Mouse (Mus musculus) megakaryocyte, embryonic 14.5 days (primary cell): Measurements from ENCODE around the gene Sh3pxd2a.

Experiments used
- FLI1 ChIP-seq: IDR thresholded peaks from 2 replicates; pipeline ENCODE4 v1.6.1; 2012; ENCODE audit warnings: low read length, inconsistent platforms, mixed read lengths
- GATA1 ChIP-seq: IDR thresholded peaks from 3 replicates; pipeline ENCODE4 v1.6.1; 2012; ENCODE audit warnings: mixed read lengths, low read length, inconsistent platforms, borderline replicate concordance

DNA sequence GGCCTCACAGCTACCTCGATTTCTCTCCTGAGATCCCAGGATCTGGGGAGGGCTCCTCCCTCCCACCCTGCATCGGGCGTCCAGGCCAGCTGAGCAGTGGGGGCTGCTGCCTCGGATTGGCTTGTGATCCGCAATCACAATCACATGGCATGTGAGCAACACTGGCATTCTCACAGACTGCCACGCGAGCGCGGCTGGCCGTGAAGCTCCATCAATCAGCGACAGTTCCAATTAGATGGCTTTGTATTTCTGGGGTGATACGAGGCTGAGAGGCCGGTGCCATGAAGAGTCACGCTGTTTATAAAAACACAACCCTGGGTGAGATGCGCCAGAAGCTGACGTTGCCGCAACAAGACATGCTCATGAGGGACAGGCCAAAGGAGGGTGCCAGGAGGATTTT lies 129.5 kb downstream of the Sh3pxd2a start:
- TF ChIP-seq FLI1 (no peak), GATA1 (no peak)
